Mouse (Mus musculus): Measurements from ENCODE around the gene Gm10203.
A peak's percentile ranks its signal among the peaks of the same experiment; 100 is the strongest.
"Not testable (repeated sequence)": the region's sequence is repeated elsewhere in the genome, so short reads cannot be mapped to it uniquely, and the experiment has no call there.

Gm10203 gene

GRCm38 (mm10) chr6:149129870-149130269 is at the start of gene Gm10203:
Gene Gm10203, plus strand, starts transcription at chr6:149130170.
- DNase-seq (ENCODE audit: inconsistent ontology term) = not testable (repeated sequence)

GRCm38 (mm10) chr6:149092406-149092805 is 37.6 kb upstream of the Gm10203 start:
- DNase-seq (ENCODE audit: inconsistent ontology term) = no peak

GRCm38 (mm10) chr6:149093465-149093864 is 36.5 kb upstream of the Gm10203 start:
- DNase-seq (ENCODE audit: inconsistent ontology term) = no peak

- DNase-seq (ENCODE audit: inconsistent ontology term) = no peak
Observed at GRCm38 (mm10) chr6:149094555-149094954, 35.4 kb upstream of the Gm10203 start.

- DNase-seq (ENCODE audit: inconsistent ontology term) = no peak
Observed at GRCm38 (mm10) chr6:149095389-149095788, 34.6 kb upstream of the Gm10203 start.

GRCm38 (mm10) chr6:149096233-149096632 is 33.7 kb upstream of the Gm10203 start:
- no peak for DNase-seq (ENCODE audit: inconsistent ontology term)

GRCm38 (mm10) chr6:149097276-149097675 is 32.7 kb upstream of the Gm10203 start:
- DNase-seq (ENCODE audit: inconsistent ontology term) = no peak

- no peak for DNase-seq (ENCODE audit: inconsistent ontology term)
Observed at GRCm38 (mm10) chr6:149098993-149099392, 31.0 kb upstream of the Gm10203 start.

GRCm38 (mm10) chr6:149100174-149101075 is 29.5 kb upstream of the Gm10203 start:
- DNase-seq (ENCODE audit: inconsistent ontology term) = peak; percentile 82

GRCm38 (mm10) chr6:149101076-149101942 is 28.7 kb upstream of the Gm10203 start, which contains the start of gene Dennd5b:
Gene Dennd5b, minus strand, starts transcription at chr6:149101680.
- peak; percentile 89 for DNase-seq (ENCODE audit: inconsistent ontology term)

- no peak for DNase-seq (ENCODE audit: inconsistent ontology term)
Observed at GRCm38 (mm10) chr6:149101943-149102243, 28.1 kb upstream of the Gm10203 start.

- DNase-seq (ENCODE audit: inconsistent ontology term) = no peak
Observed at GRCm38 (mm10) chr6:149103451-149103850, 26.5 kb upstream of the Gm10203 start.

GRCm38 (mm10) chr6:149107615-149108014 is 22.4 kb upstream of the Gm10203 start:
- DNase-seq (ENCODE audit: inconsistent ontology term) = no peak

GRCm38 (mm10) chr6:149108909-149109308 is 21.1 kb upstream of the Gm10203 start:
- DNase-seq (ENCODE audit: inconsistent ontology term) = no peak

- no peak for DNase-seq (ENCODE audit: inconsistent ontology term)
Observed at GRCm38 (mm10) chr6:149116992-149117391, 13.0 kb upstream of the Gm10203 start.

- DNase-seq (ENCODE audit: inconsistent ontology term) = no peak
Observed at GRCm38 (mm10) chr6:149118935-149119334, 11.0 kb upstream of the Gm10203 start.

GRCm38 (mm10) chr6:149119853-149120252 is 10.1 kb upstream of the Gm10203 start:
- peak; percentile 52 for DNase-seq (ENCODE audit: inconsistent ontology term)

- DNase-seq (ENCODE audit: inconsistent ontology term) = no peak
Observed at GRCm38 (mm10) chr6:149123042-149123441, 6.9 kb upstream of the Gm10203 start.

GRCm38 (mm10) chr6:149126675-149127074 is 3.3 kb upstream of the Gm10203 start:
- DNase-seq (ENCODE audit: inconsistent ontology term) = no peak

GRCm38 (mm10) chr6:149131111-149131510 is 1.1 kb downstream of the Gm10203 start:
- DNase-seq (ENCODE audit: inconsistent ontology term) = peak; percentile 57

GRCm38 (mm10) chr6:149132311-149133077 is 2.5 kb downstream of the Gm10203 start:
- peak; percentile 70 for DNase-seq (ENCODE audit: inconsistent ontology term)

All from Muller cell, postnatal 12 days (primary cell).